Mouse (Mus musculus) bone marrow, adult 2 months (tissue): Measurements from ENCODE around the gene 0610040J01Rik.

ENCODE experiments used
- CTCF ChIP-seq: fragments of 200-500 bp; IDR thresholded peaks from 2 replicates; pipeline ENCODE4 v1.5.1; 2011; ENCODE audit warnings: low read length, control low read depth; ENCODE audit not compliant: control insufficient read depth, insufficient read depth
- POLR2A ChIP-seq: fragments of 200-500 bp; IDR thresholded peaks from 2 replicates; pipeline ENCODE4 v1.6.1; 2011; ENCODE audit warnings: low read depth, mild to moderate bottlenecking, control low read depth, low read length, borderline replicate concordance; ENCODE audit not compliant: control insufficient read depth

DNA sequence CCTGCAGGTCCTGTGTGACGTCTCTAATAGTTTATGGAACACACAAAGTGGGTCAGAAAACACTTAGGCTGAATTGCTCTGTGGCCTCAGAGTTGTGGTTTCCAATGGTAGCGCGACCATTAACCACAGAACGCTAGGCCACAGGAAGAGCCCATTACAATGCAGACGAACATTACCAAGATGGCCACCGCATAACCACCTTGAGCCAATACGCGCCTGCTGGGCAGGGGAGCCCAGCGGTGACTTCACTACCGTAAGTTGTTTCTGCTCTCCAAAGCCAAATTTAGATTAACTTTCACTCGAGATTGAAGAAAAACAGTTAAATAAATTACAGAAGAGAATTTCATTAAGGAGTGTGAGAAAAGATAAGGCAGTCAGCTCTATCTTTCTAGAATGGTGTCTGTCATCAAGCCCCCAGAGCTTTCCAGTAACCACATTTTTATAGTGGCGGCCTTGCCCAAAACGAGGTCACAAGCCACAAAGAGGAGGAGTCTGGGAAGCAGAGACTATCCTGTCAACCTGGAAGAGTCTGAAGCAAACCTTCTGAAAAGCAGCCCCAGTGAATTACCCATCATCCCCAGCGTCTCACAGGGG, 113.0 kb downstream of the 0610040J01Rik start:
- no peak for TF ChIP-seq CTCF
- no peak for TF ChIP-seq POLR2A
